Mouse (Mus musculus): ENCODE results near the gene Gm16253.
"Not testable (repeated sequence)": the region's sequence is repeated elsewhere in the genome, so short reads cannot be mapped to it uniquely, and the experiment has no call there.

The Gm16253 gene

GRCm38 (mm10) chr3:96598156-96599068, 21.6 kb downstream of the Gm16253 start:
- peak; percentile 70 for DNase-seq (ENCODE audit: low read depth, low spot score)

- no peak for DNase-seq (ENCODE audit: low read depth, low spot score)
These were observed 22.2 kb downstream of the Gm16253 start for GRCm38 (mm10) chr3:96599069-96599393.

- no peak for DNase-seq (ENCODE audit: low read depth, low spot score)
These were observed 22.6 kb downstream of the Gm16253 start for GRCm38 (mm10) chr3:96599411-96599810.

- DNase-seq (ENCODE audit: low read depth, low spot score): peak; percentile 99
These were observed 24.0 kb downstream of the Gm16253 start, which contains the start of gene Lix1l for GRCm38 (mm10) chr3:96600639-96601250. Gene Lix1l (plus strand): TSS chr3:96601149.

GRCm38 (mm10) chr3:96601251-96601787, 24.5 kb downstream of the Gm16253 start:
- peak; percentile 34 for DNase-seq (ENCODE audit: low read depth, low spot score)

GRCm38 (mm10) chr3:96601941-96602703, 25.3 kb downstream of the Gm16253 start:
- DNase-seq (ENCODE audit: low read depth, low spot score): no peak

- no peak for DNase-seq (ENCODE audit: low read depth, low spot score)
These were observed 25.9 kb downstream of the Gm16253 start for GRCm38 (mm10) chr3:96602704-96603084.

- no peak for DNase-seq (ENCODE audit: low read depth, low spot score)
These were observed 26.5 kb downstream of the Gm16253 start for GRCm38 (mm10) chr3:96603311-96603710.

GRCm38 (mm10) chr3:96606007-96606406, 29.2 kb downstream of the Gm16253 start:
- not testable (repeated sequence) for DNase-seq (ENCODE audit: low read depth, low spot score)

GRCm38 (mm10) chr3:96606618-96607017, 29.8 kb downstream of the Gm16253 start:
- DNase-seq (ENCODE audit: low read depth, low spot score): no peak

GRCm38 (mm10) chr3:96617941-96618340, 41.2 kb downstream of the Gm16253 start:
- no peak for DNase-seq (ENCODE audit: low read depth, low spot score)

- peak; percentile 66 for DNase-seq (ENCODE audit: low read depth, low spot score)
These were observed 46.4 kb downstream of the Gm16253 start for GRCm38 (mm10) chr3:96623201-96623600.

- DNase-seq (ENCODE audit: low read depth, low spot score): peak; percentile 99
These were observed 53.2 kb downstream of the Gm16253 start, which contains the start of gene Rbm8a for GRCm38 (mm10) chr3:96629729-96630600. Gene Rbm8a (plus strand): TSS chr3:96629933.

Measured in ZHBTc4 (cell line).